ENCODE assay signal across 9 mouse cellular contexts in the genomic region with DNA sequence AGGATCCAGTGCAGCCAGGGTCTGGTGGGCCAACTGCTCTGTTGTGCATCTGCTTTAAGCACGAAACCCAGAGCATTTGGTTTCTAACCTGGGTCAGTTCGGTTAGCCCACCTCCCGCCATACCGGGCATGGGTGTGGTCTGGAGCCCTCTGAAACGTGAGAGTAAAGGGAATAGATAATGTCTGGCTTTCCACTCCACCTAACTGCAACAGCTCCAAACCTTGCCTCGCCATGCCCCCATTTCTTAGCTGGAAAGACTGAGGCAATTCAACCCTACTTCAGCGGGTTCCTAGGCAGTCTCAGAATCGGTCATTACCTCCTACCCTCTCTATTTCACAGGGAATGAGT. TPM values are rescaled to one million over a fixed set of nuclear protein-coding genes. Genes with fewer than 3 reads are reported as not detected.
DNase-seq lines count a peak whose midpoint lies in the region; ATAC-seq and TF ChIP-seq lines count a peak whose summit lies in the region.
"Had no signal": no experiment of that assay in that cellular context is flagged by ENCODE, and none has a peak within 500 bp of the region (broad histone marks: within the 10 kb centered on the region; RNA-seq: fewer than 3 reads in every experiment).

No protein-coding gene starts in this region.

- no peak overlapping the region for H3K27ac ChIP-seq in kidney, adult 2 months (ENCODE audit: insufficient read depth, low read depth, low read length)
- H3K27ac ChIP-seq in brown adipose tissue, adult 24 weeks (replicated peaks; ENCODE audit: low read depth, low read length): peak overlapping the region; percentile 4; the same call in 1 of the 2 replicates
- peak overlapping the region; percentile 61; the same call in 1 of the 2 replicates for H3K27ac ChIP-seq in hindbrain, embryonic 16.5 days (ENCODE audit: low read depth, low read length)
- H3K27ac ChIP-seq in midbrain, embryonic 13.5 days: peak overlapping the region; percentile 19; the same call in 1 of the 2 replicates

- no peak for TF ChIP-seq POLR2A in kidney, adult 2 months (IDR thresholded peaks at IDR 0.05; ENCODE audit: low read depth, low read length)

- TF ChIP-seq CTCF in kidney, adult 2 months (conservative IDR thresholded peaks at IDR 0.05; ENCODE audit: insufficient read depth, insufficient read length, low read depth, low read length): no peak

- H3K4me2 ChIP-seq in hindbrain, embryonic 16.5 days (ENCODE audit: low read length): peak overlapping the region; percentile 72
- H3K4me2 ChIP-seq in midbrain, embryonic 13.5 days (replicated peaks): peak overlapping the region; percentile 66

- no peak for DNase-seq in kidney, adult 2 months
- DNase-seq in kidney, postnatal 4 days: no peak
- DNase-seq in spleen, postnatal 14 days (ENCODE audit: low spot score in 2 of 2): no peak
- DNase-seq in left cerebral cortex, adult 11 months (ENCODE audit: low spot score): no peak

- H3K36me3 ChIP-seq in kidney, adult 2 months (ENCODE audit: control insufficient read depth, insufficient read depth, low read length): no peaks in the 10 kb centered on the region
- H3K36me3 ChIP-seq in hindbrain, embryonic 16.5 days (ENCODE audit: control insufficient read depth, insufficient read depth, low read length): no peaks in the 10 kb centered on the region
- peaks cover 8% of the 10 kb centered on the region for H3K36me3 ChIP-seq in midbrain, embryonic 13.5 days

- no peaks in the 10 kb centered on the region for H3K27me3 ChIP-seq in kidney, adult 2 months (replicated peaks; ENCODE audit: control insufficient read depth, insufficient read depth, low read length)
- H3K27me3 ChIP-seq in hindbrain, embryonic 16.5 days (replicated peaks; ENCODE audit: control insufficient read depth, insufficient read depth, low read length): no peaks in the 10 kb centered on the region
- H3K27me3 ChIP-seq in midbrain, embryonic 13.5 days: no peaks in the 10 kb centered on the region
- H3K27me3 ChIP-seq: Patski had no signal

- no peak for ATAC-seq in hindbrain, embryonic 16.5 days
- ATAC-seq in midbrain, embryonic 13.5 days: no peak
- no peak for ATAC-seq in granulocyte monocyte progenitor cell, adult 5-6 weeks (replicated peaks; ENCODE audit: poor library complexity, severe bottlenecking)

- no peaks in the 10 kb centered on the region for H3K9me3 ChIP-seq in hindbrain, embryonic 16.5 days (ENCODE audit: control insufficient read depth, low read length)
- no peaks in the 10 kb centered on the region for H3K9me3 ChIP-seq in midbrain, embryonic 13.5 days

- peaks cover 3% of the 10 kb centered on the region; the same call in 1 of the 2 replicates for H3K4me1 ChIP-seq in kidney, adult 2 months (ENCODE audit: control insufficient read depth, insufficient read depth, low read length)
- no peaks in the 10 kb centered on the region for H3K4me1 ChIP-seq in brown adipose tissue, adult 24 weeks (ENCODE audit: control insufficient read depth, insufficient read depth, insufficient read length, low read length)
- peaks cover 7% of the 10 kb centered on the region for H3K4me1 ChIP-seq in hindbrain, embryonic 16.5 days (ENCODE audit: control insufficient read depth, insufficient read depth, low read depth, low read length)
- H3K4me1 ChIP-seq in midbrain, embryonic 13.5 days (replicated peaks): peaks cover 19% of the 10 kb centered on the region

- H3K4me3 ChIP-seq in kidney, adult 2 months (ENCODE audit: insufficient read depth, low read depth, low read length): peak overlapping the region; percentile 78
- H3K4me3 ChIP-seq in brown adipose tissue, adult 24 weeks (ENCODE audit: insufficient read depth, low read depth, low read length): peak overlapping the region; percentile 78
- peak overlapping the region; percentile 78 for H3K4me3 ChIP-seq in hindbrain, embryonic 16.5 days (ENCODE audit: low read length)
- H3K4me3 ChIP-seq in midbrain, embryonic 13.5 days (replicated peaks): peak overlapping the region; percentile 63

- WGBS in kidney, adult 2 months: 23% methylated on average over 8 of the region's 8 CpGs
- 21% methylated on average over 8 of the region's 8 CpGs for WGBS in hindbrain, embryonic 16.5 days
- WGBS in midbrain, embryonic 13.5 days: 21% methylated on average over 8 of the region's 8 CpGs

- H3K9ac ChIP-seq in hindbrain, embryonic 16.5 days (ENCODE audit: low read depth, low read length): peak overlapping the region; percentile 87
- H3K9ac ChIP-seq in midbrain, embryonic 13.5 days (replicated peaks): peak overlapping the region; percentile 73

RNA-seq across cellular contexts. Expression of a gene that starts 0.4 kb away (rescaled TPM):
- polyA plus RNA-seq in kidney, adult 2 months (2012; rRNA removed): 9.4 and 10.2 TPM in 2 replicates
- polyA plus RNA-seq in brown adipose tissue, adult 24 weeks (2012; ENCODE audit: insufficient read depth, insufficient read length, missing spikeins): 7.8 and 13.4 TPM in 2 replicates
- 23.5 and 24.2 TPM in 2 replicates for polyA plus RNA-seq in hindbrain, embryonic 16.5 days (2015; fragmentation: Nextera tagmentation; extraction: Ambion mirVana)
- 16.8 and 18.4 TPM in 2 replicates for polyA plus RNA-seq in midbrain, embryonic 13.5 days (2015; fragmentation: Nextera tagmentation; extraction: Ambion mirVana)
- 22.9 and 35.4 TPM in 2 replicates for total RNA-seq in granulocyte monocyte progenitor cell, adult 5-6 weeks (2014; fragmentation: Nextera tagmentation)
- 12.9 and 17.9 TPM in 2 replicates for total RNA-seq in granulocyte monocyte progenitor cell, adult 5-6 weeks (2017)

RNA-seq across cellular contexts. Expression of a gene that starts 13.9 kb away (rescaled TPM):
- polyA plus RNA-seq in kidney, adult 2 months (2012; rRNA removed): 31.0 and 34.3 TPM in 2 replicates
- polyA plus RNA-seq in brown adipose tissue, adult 24 weeks (2012; ENCODE audit: insufficient read depth, insufficient read length, missing spikeins): 0.63 and 1.5 TPM in 2 replicates
- polyA plus RNA-seq in hindbrain, embryonic 16.5 days (2015; fragmentation: Nextera tagmentation; extraction: Ambion mirVana): 0.18 and 0.27 TPM in 2 replicates
- polyA plus RNA-seq in midbrain, embryonic 13.5 days (2015; fragmentation: Nextera tagmentation; extraction: Ambion mirVana): 0.09 TPM in 1 of 2 replicates, not detected in the other
- not detected in 2 replicates for total RNA-seq in granulocyte monocyte progenitor cell, adult 5-6 weeks (2014; fragmentation: Nextera tagmentation)
- total RNA-seq in granulocyte monocyte progenitor cell, adult 5-6 weeks (2017): not detected in 2 replicates

RNA-seq across cellular contexts. Expression of a gene that starts 18.0 kb away (rescaled TPM):
- 8.2 and 9.8 TPM in 2 replicates for polyA plus RNA-seq in kidney, adult 2 months (2012; rRNA removed)
- polyA plus RNA-seq in brown adipose tissue, adult 24 weeks (2012; ENCODE audit: insufficient read depth, insufficient read length, missing spikeins): 24.6 and 40.2 TPM in 2 replicates
- 35.7 and 47.9 TPM in 2 replicates for polyA plus RNA-seq in hindbrain, embryonic 16.5 days (2015; fragmentation: Nextera tagmentation; extraction: Ambion mirVana)
- polyA plus RNA-seq in midbrain, embryonic 13.5 days (2015; fragmentation: Nextera tagmentation; extraction: Ambion mirVana): 76.0 and 81.0 TPM in 2 replicates
- 29.6 and 30.3 TPM in 2 replicates for total RNA-seq in granulocyte monocyte progenitor cell, adult 5-6 weeks (2014; fragmentation: Nextera tagmentation)
- 21.9 and 31.5 TPM in 2 replicates for total RNA-seq in granulocyte monocyte progenitor cell, adult 5-6 weeks (2017)

Comparison
In these comparisons a context has a peak if more than half of its experiments do, and no peak if none do; other contexts are left out.
1. RNA of a gene that starts 13.9 kb away (polyA plus RNA-seq): 31.0 to 34.3 TPM in kidney, adult 2 months; 0.63 to 1.5 TPM in brown adipose tissue, adult 24 weeks, 0.18 to 0.27 TPM in hindbrain, embryonic 16.5 days and 0.09 TPM in midbrain, embryonic 13.5 days; every median in the first group is over 10 times any median in the second.
2. Peak in every context shown above with its lines, with median percentiles within 50 percentile points of each other: H3K4me3 ChIP-seq.